Mouse (Mus musculus): ENCODE measurements around the gene Chn2. TPM values are rescaled to one million over a fixed set of nuclear protein-coding genes. Genes with fewer than 3 reads are reported as not detected.

Chn2 gene
- polyA plus RNA-seq, 1 experiment, result 22.8 TPM

DNA sequence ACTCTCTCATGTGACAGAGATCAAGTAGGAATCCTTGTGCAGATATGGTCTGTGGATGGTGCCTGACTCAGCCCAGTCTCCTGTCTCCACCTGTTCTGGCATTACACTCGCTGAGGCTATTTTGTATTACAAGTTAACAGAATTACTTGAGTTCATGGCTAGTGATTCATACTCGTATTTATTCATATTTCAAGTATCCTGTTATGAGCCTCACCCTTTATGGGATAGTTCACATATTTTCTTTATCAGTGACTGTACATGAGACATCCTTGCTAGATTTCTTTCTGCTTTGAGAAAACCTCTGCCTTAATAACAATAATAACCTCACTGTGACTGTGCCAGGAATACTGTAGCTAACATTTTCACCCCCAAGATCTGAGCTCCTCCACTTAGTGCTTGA is 164.0 kb downstream of the Chn2 start:
- Histone ChIP-seq H3K4me3 (ENCODE audit: insufficient read depth, low read depth, low read length) (no peak overlapping the region), H3K36me3 (ENCODE audit: control insufficient read depth, insufficient read depth, low read length) (no peaks in the 10 kb centered on the region), H3K4me1 (ENCODE audit: control insufficient read depth, insufficient read depth, low read length) (peaks cover 21% of the 10 kb centered on the region), H3K27ac (ENCODE audit: insufficient read depth, low read depth, low read length) (peak overlapping the region; percentile 86), H3K27me3 (replicated peaks; ENCODE audit: control insufficient read depth, insufficient read depth, low read length) (no peaks in the 10 kb centered on the region)
- TF ChIP-seq POLR2A (IDR thresholded peaks at IDR 0.05; ENCODE audit: low read depth, low read length) (no peak), CTCF (conservative IDR thresholded peaks at IDR 0.05; ENCODE audit: insufficient read depth, insufficient read length, low read depth, low read length) (no peak)
- 69% methylated on average over 2 of the region's 2 CpGs for WGBS
- DNase-seq, result no peak

DNA sequence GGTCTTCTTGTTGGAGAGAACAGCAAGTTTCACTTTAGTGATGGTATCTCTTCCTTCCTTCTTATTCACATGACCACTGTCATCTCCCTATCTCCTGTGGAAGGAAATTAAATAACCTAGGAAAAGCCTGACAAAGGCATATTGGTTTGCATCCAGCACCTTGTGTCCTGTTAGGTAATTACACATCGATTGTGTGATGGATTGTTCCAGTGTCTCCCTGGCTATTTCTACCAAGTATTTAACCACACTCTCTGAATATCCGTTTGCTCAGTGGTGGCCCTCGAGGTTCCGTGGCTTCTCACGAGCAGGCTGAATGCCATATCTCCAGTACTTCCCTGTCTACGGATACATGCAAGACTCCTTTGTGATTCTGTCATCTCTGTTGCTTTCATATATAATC is 164.6 kb downstream of the Chn2 start:
- Histone ChIP-seq H3K36me3 (ENCODE audit: control insufficient read depth, insufficient read depth, low read length) (no peaks in the 10 kb centered on the region), H3K4me1 (ENCODE audit: control insufficient read depth, insufficient read depth, low read length) (peaks cover 21% of the 10 kb centered on the region), H3K27ac (ENCODE audit: insufficient read depth, low read depth, low read length) (peak overlapping the region; percentile 52; the same call in 1 of the 2 replicates), H3K27me3 (replicated peaks; ENCODE audit: control insufficient read depth, insufficient read depth, low read length) (no peaks in the 10 kb centered on the region), H3K4me3 (ENCODE audit: insufficient read depth, low read depth, low read length) (no peak overlapping the region)
- 81% methylated on average over 6 of the region's 6 CpGs for WGBS
- no peak for TF ChIP-seq POLR2A (IDR thresholded peaks at IDR 0.05; ENCODE audit: low read depth, low read length)
- no peak for TF ChIP-seq CTCF (conservative IDR thresholded peaks at IDR 0.05; ENCODE audit: insufficient read depth, insufficient read length, low read depth, low read length)
- DNase-seq, result peak; percentile 59

DNA sequence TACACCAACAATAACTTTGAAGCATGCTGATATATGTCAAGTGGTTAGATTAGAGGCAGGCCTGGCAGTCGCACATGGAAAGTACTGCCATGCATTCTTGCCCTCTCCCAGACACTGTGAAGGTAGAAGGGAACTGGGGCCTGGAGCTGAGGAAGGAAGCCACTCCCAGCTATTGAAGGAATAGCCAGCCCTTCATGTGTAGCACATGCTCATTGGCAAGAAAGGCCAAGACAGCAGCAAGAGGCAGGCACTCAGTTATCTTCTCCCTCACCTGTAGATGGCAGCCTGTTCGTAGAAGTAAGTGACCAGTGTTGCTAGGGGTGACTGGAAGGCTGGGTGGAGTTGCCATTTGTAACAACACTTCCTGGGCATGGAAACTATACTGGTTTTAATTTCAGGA is 165.6 kb downstream of the Chn2 start:
- Histone ChIP-seq H3K4me1 (ENCODE audit: control insufficient read depth, insufficient read depth, low read length) (peaks cover 24% of the 10 kb centered on the region), H3K4me3 (ENCODE audit: insufficient read depth, low read depth, low read length) (no peak overlapping the region), H3K27ac (ENCODE audit: insufficient read depth, low read depth, low read length) (no peak overlapping the region), H3K36me3 (ENCODE audit: control insufficient read depth, insufficient read depth, low read length) (no peaks in the 10 kb centered on the region), H3K27me3 (replicated peaks; ENCODE audit: control insufficient read depth, insufficient read depth, low read length) (no peaks in the 10 kb centered on the region)
- peak; percentile 68 for DNase-seq
- 40% methylated on average over 2 of the region's 2 CpGs for WGBS
- TF ChIP-seq CTCF (conservative IDR thresholded peaks at IDR 0.05; ENCODE audit: insufficient read depth, insufficient read length, low read depth, low read length) (peak; percentile 76), POLR2A (IDR thresholded peaks at IDR 0.05; ENCODE audit: low read depth, low read length) (no peak)

DNA sequence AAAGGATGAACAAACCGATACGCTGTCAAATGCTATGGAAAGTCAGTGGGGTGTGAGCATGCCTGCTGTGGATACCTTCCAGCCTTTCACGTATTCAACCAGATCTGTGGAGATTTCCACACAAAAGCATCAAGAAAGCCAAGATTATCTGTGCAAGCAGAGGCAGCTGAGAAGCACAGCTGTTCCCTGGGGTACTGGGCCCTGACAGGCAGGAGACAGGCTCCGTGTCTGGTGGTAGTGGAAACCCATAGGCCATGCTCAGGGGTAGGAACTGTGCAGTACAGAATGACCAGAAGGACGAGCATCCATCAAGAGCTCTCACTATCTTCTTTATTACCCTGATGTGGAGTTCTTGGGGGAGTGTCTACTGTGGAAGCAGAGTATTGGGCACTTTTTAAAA is 166.1 kb downstream of the Chn2 start:
- Histone ChIP-seq H3K4me3 (ENCODE audit: insufficient read depth, low read depth, low read length) (no peak overlapping the region), H3K4me1 (ENCODE audit: control insufficient read depth, insufficient read depth, low read length) (peaks cover 25% of the 10 kb centered on the region), H3K36me3 (ENCODE audit: control insufficient read depth, insufficient read depth, low read length) (no peaks in the 10 kb centered on the region), H3K27ac (ENCODE audit: insufficient read depth, low read depth, low read length) (peak overlapping the region; percentile 24; the same call in 1 of the 2 replicates), H3K27me3 (replicated peaks; ENCODE audit: control insufficient read depth, insufficient read depth, low read length) (no peaks in the 10 kb centered on the region)
- no peak for TF ChIP-seq POLR2A (IDR thresholded peaks at IDR 0.05; ENCODE audit: low read depth, low read length)
- no peak for TF ChIP-seq CTCF (conservative IDR thresholded peaks at IDR 0.05; ENCODE audit: insufficient read depth, insufficient read length, low read depth, low read length)
- no peak for DNase-seq
- 90% methylated on average over 5 of the region's 5 CpGs for WGBS

DNA sequence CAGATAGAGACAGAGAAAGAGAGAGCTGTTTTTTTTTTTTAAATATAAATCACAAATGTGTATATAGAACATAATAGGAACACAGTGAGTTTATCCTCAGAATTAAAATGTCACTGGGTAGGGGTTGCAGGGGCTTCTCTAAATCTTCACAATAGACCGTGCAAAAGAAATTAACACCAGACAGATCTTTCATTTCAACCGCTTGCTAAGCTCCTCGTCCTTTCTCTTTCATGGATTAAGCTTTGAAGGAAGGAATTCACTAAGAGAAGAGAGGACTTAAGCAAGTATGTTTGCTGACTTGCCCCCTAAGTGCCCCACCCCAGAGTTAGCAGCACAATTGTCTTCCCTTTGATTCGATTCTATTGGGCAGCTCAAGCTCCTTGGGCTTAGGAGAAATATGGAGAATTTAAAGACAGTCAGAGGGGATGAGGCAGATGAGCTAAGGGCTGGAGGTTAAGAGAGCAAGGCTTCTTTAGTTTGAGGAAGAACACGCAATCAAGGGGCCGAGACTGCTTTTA is 166.9 kb downstream of the Chn2 start:
- Histone ChIP-seq H3K4me1 (ENCODE audit: control insufficient read depth, insufficient read depth, low read length) (peaks cover 25% of the 10 kb centered on the region), H3K27ac (ENCODE audit: insufficient read depth, low read depth, low read length) (no peak overlapping the region), H3K4me3 (ENCODE audit: insufficient read depth, low read depth, low read length) (no peak overlapping the region), H3K27me3 (replicated peaks; ENCODE audit: control insufficient read depth, insufficient read depth, low read length) (no peaks in the 10 kb centered on the region), H3K36me3 (ENCODE audit: control insufficient read depth, insufficient read depth, low read length) (no peaks in the 10 kb centered on the region)
- TF ChIP-seq CTCF (conservative IDR thresholded peaks at IDR 0.05; ENCODE audit: insufficient read depth, insufficient read length, low read depth, low read length) (no peak), POLR2A (IDR thresholded peaks at IDR 0.05; ENCODE audit: low read depth, low read length) (no peak)
- no peak for DNase-seq
- 77% methylated on average over 6 of the region's 6 CpGs for WGBS

DNA sequence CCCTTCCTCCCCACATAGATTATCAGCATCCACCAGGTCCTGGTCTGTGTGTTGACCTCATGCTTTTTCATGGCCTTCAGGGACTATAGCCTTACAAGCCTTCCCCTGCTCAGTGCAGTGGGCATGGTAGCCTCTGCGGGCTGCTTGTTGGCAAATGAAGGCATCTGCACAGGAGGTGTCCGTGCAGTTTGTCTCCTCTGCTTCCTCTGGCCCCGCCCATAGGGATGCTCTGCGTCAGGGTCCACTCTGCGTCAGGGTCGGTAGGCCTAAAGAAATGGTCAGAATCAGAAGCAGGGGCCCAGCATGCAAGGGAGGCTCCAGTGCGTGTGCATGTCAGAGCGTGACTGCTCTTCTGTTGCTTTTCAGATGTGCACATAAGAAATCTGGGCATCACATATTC is 169.4 kb downstream of the Chn2 start:
- no peak overlapping the region for H3K4me3 ChIP-seq (ENCODE audit: insufficient read depth, low read depth, low read length)
- no peak for TF ChIP-seq CTCF (conservative IDR thresholded peaks at IDR 0.05; ENCODE audit: insufficient read depth, insufficient read length, low read depth, low read length)
- no peak for TF ChIP-seq POLR2A (IDR thresholded peaks at IDR 0.05; ENCODE audit: low read depth, low read length)
- H3K27ac ChIP-seq (ENCODE audit: insufficient read depth, low read depth, low read length), result no peak overlapping the region
- H3K27me3 ChIP-seq (replicated peaks; ENCODE audit: control insufficient read depth, insufficient read depth, low read length), result no peaks in the 10 kb centered on the region
- WGBS, result 93% methylated on average over 8 of the region's 8 CpGs
- 0 out of 2 replicates have a peak, but pooled peaks cover 8% of the 10 kb centered on the region for H3K4me1 ChIP-seq (ENCODE audit: control insufficient read depth, insufficient read depth, low read length)
- H3K36me3 ChIP-seq (ENCODE audit: control insufficient read depth, insufficient read depth, low read length), result no peaks in the 10 kb centered on the region
- no peak for DNase-seq

DNA sequence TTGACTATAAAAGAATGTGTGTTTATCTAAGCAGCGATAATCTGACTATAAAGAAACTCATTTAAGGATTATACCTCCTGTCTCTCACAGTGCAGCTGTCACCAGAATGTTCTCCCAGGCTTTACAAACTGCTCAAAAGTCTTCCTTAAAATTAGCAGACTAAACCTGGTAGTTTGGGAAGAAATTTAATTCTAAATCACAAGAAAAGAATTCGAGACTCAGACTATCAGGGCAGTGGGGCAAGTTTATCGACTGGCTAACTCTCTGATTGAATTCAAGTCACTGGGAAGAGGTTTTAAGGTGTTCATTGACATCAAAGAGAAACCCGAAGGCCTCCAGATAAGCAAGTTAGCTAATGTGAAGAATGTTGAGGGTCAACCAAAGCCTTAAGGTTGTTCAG is 171.6 kb downstream of the Chn2 start:
- no peak for TF ChIP-seq POLR2A (IDR thresholded peaks at IDR 0.05; ENCODE audit: low read depth, low read length)
- no peak for TF ChIP-seq CTCF (conservative IDR thresholded peaks at IDR 0.05; ENCODE audit: insufficient read depth, insufficient read length, low read depth, low read length)
- DNase-seq, result no peak
- 79% methylated on average over 4 of the region's 4 CpGs for WGBS
- Histone ChIP-seq H3K36me3 (ENCODE audit: control insufficient read depth, insufficient read depth, low read length) (no peaks in the 10 kb centered on the region), H3K27me3 (replicated peaks; ENCODE audit: control insufficient read depth, insufficient read depth, low read length) (no peaks in the 10 kb centered on the region), H3K27ac (ENCODE audit: insufficient read depth, low read depth, low read length) (no peak overlapping the region), H3K4me3 (ENCODE audit: insufficient read depth, low read depth, low read length) (no peak overlapping the region), H3K4me1 (ENCODE audit: control insufficient read depth, insufficient read depth, low read length) (0 out of 2 replicates have a peak, but pooled peaks cover 4% of the 10 kb centered on the region)

All from kidney, adult 2 months (tissue).